Mouse (Mus musculus) lung, embryonic 16.5 days (tissue): Measurements from ENCODE around the gene Zfp607b. TPM values are rescaled to one million over a fixed set of nuclear protein-coding genes. Genes with fewer than 3 reads are reported as not detected.

Source experiments
- polyA plus RNA-seq: library from polyadenylated mRNA; unstranded; fragments of >200 nt; fragmentation: Nextera tagmentation; extraction: Ambion mirVana; gene quantifications from 2 replicates; pipeline ENCODE4 v1.2.1, GENCODE M21; 2015

The Zfp607b gene
- polyA plus RNA-seq, 1 experiment from 2014 or later: 4.4 TPM

Other genes with a start within 250 kb of the Zfp607b start
- gene Sptbn4, start 241.7 kb upstream of the Zfp607b start, polyA plus RNA-seq: 0.29 and 0.41 TPM in 2 replicates
- gene Blvrb, start 241.4 kb upstream of the Zfp607b start, polyA plus RNA-seq: 58.3 and 75.9 TPM in 2 replicates
- 28.4 and 30.7 TPM in 2 replicates for gene Sertad3, start 215.6 kb upstream of the Zfp607b start, polyA plus RNA-seq
- gene Sertad1, start 202.4 kb upstream of the Zfp607b start, polyA plus RNA-seq: 55.6 and 57.3 TPM in 2 replicates
- 13.0 and 13.6 TPM in 2 replicates for gene Prx, start 190.0 kb upstream of the Zfp607b start, polyA plus RNA-seq
- 0.72 and 1.1 TPM in 2 replicates for gene Hipk4, start 166.1 kb upstream of the Zfp607b start, polyA plus RNA-seq
- 85.6 and 95.6 TPM in 2 replicates for gene Pld3, start 136.1 kb upstream of the Zfp607b start, polyA plus RNA-seq
- 22.8 and 24.9 TPM in 2 replicates for gene 2310022A10Rik, start 136.1 kb upstream of the Zfp607b start, polyA plus RNA-seq
- 89.4 and 93.0 TPM in 2 replicates for gene Akt2, start 97.8 kb upstream of the Zfp607b start, polyA plus RNA-seq
- 0.29 and 0.40 TPM in 2 replicates for gene Ttc9b, start 35.4 kb upstream of the Zfp607b start, polyA plus RNA-seq
- gene Map3k10, start 14.7 kb upstream of the Zfp607b start, polyA plus RNA-seq: 4.6 and 5.0 TPM in 2 replicates
- 31.8 and 34.2 TPM in 2 replicates for gene Zfp60, start 42.0 kb downstream of the Zfp607b start, polyA plus RNA-seq
- 2.3 and 2.4 TPM in 2 replicates for gene Zfp626, start 117.9 kb downstream of the Zfp607b start, polyA plus RNA-seq
- 8.4 TPM in 2 replicates for gene Zfp59, start 149.3 kb downstream of the Zfp607b start, polyA plus RNA-seq
- gene Zfp607a, start 168.2 kb downstream of the Zfp607b start, polyA plus RNA-seq: 3.6 and 4.2 TPM in 2 replicates
- gene Zfp974, start 240.1 kb downstream of the Zfp607b start, polyA plus RNA-seq: 10.0 and 11.5 TPM in 2 replicates